Mouse (Mus musculus) layer of hippocampus, postnatal 36 days (tissue): ENCODE measurements around the gene Frmpd2. TPM values are rescaled to one million over a fixed set of nuclear protein-coding genes. Genes with fewer than 3 reads are reported as not detected.

Experiments
- total RNA-seq, 2 experiments: library from RNA; stranded (reverse); gene quantifications; 2 replicates each; pipeline ENCODE4 v1.2.3; 2021

The Frmpd2 gene
- total RNA-seq, 2 experiments from 2014 or later: 0.42 to 1.0 TPM

Other genes starting within 250 kb of the Frmpd2 start
- 10 to 100 TPM; 83.3 to 88.5 TPM for gene Mapk8, start 24.5 kb upstream of the Frmpd2 start, total RNA-seq
- under 1 TPM; 0.76 to 0.82 TPM for gene Ptpn20, start 117.5 kb downstream of the Frmpd2 start, total RNA-seq